8 mouse cellular contexts compared by ENCODE assay signal in the genomic region with DNA sequence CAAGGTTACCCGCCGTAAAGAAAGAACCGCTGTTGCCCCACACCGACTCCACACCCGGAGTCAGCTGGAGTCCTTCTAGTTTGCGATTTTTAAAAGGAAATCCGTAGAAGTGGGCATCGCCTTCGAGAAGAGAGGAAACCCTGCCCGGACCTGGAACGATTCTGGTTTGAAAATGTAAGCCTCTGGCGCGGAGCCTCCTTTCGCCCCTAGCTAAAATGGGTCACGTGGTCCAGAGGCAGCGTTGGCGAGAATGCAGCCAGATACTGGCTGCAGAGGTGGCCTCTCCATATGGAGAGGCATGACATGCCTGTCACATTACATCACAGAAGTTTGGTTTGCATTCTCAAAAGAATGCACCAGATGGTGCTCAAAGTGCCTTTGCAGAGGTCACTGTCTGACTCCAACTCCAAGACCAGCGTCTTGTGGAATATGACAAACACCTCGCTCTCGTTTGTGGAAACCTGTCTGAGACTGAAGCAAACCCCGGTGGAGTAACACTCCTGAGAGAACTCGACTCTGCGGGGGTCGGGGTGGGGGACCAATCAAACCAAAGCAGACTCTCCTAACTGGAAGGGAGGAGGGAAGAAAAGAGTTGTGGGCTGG.
DNase-seq lines count a peak whose midpoint lies in the region; ATAC-seq and TF ChIP-seq lines count a peak whose summit lies in the region.

No protein-coding gene starts in this region.

- peak; percentile 76 for DNase-seq in A20 (ENCODE audit: low read depth, low spot score)
- peak; percentile 85 for DNase-seq in adipocyte (ENCODE audit: low spot score)
- peak; percentile 82 for DNase-seq in embryo, embryonic 10.5 days (ENCODE audit: low spot score)
- peak; percentile 46 for DNase-seq in heart, adult 8-10 months (ENCODE audit: low spot score)
- DNase-seq in kidney, adult 11 months, result peak; percentile 46
- DNase-seq in liver, embryonic 14.5 days (ENCODE audit: low read depth in 3 of 3, low spot score in 3 of 3), result peak; percentile 53 to 59 (median 59)
- peak; percentile 61 for DNase-seq in naive thymus-derived CD4-positive, alpha-beta T cell, adult 2 months (ENCODE audit: low read depth)

- peak overlapping the region; percentile 90 for H3K4me2 ChIP-seq in liver, embryonic 14.5 days (ENCODE audit: low read depth)

- TF ChIP-seq EP300 in liver, embryonic 14.5 days (IDR thresholded peaks at IDR 0.05; ENCODE audit: low read depth), result no peak

- H3K9me3 ChIP-seq in liver, embryonic 14.5 days (ENCODE audit: control insufficient read depth, low read length), result no peaks in the 10 kb centered on the region

- 1% methylated on average over 24 of the region's 24 CpGs for WGBS in liver, embryonic 14.5 days (ENCODE audit: insufficient replicate concordance)

- H3K27ac ChIP-seq in liver, embryonic 14.5 days, result peak overlapping the region; percentile 62
- H3K27ac ChIP-seq in testis, adult 2 months (ENCODE audit: control insufficient read depth, insufficient read depth, low read depth, low read length), result no peak overlapping the region

- ATAC-seq in liver, embryonic 14.5 days (ENCODE audit: insufficient read depth), result peak; percentile 46

- H3K27me3 ChIP-seq in liver, embryonic 14.5 days (ENCODE audit: control insufficient read depth, insufficient read depth, low read length), result no peaks in the 10 kb centered on the region
- no peaks in the 10 kb centered on the region for H3K27me3 ChIP-seq in testis, adult 2 months (ENCODE audit: control insufficient read depth, insufficient read depth, low read length)

- peak; percentile 40; the same call in 1 of the 2 replicates for TF ChIP-seq CTCF in liver, embryonic 14.5 days (IDR thresholded peaks at IDR 0.05; ENCODE audit: low read depth)
- no peak for TF ChIP-seq CTCF in testis, adult 2 months (IDR thresholded peaks at IDR 0.05; ENCODE audit: control insufficient read depth, insufficient read depth, insufficient replicate concordance, low read depth, low read length)

- TF ChIP-seq POLR2A in testis, adult 2 months (IDR thresholded peaks at IDR 0.05; ENCODE audit: control insufficient read depth, low read depth, low read length), result no peak

- peaks cover 2 to 14% of the 10 kb centered on the region in 2 experiments; a peak in 2 of 4 replicates for H3K4me1 ChIP-seq in liver, embryonic 14.5 days (replicated peaks; ENCODE audit: control insufficient read depth in 2 of 2, insufficient read depth in 2 of 2, low read length in 1 of 2)
- peaks cover 4% of the 10 kb centered on the region; the same call in 1 of the 2 replicates for H3K4me1 ChIP-seq in testis, adult 2 months (ENCODE audit: control insufficient read depth, insufficient read depth, low read length)

- H3K36me3 ChIP-seq in liver, embryonic 14.5 days (replicated peaks; ENCODE audit: control insufficient read depth, insufficient read depth, low read depth), result no peaks in the 10 kb centered on the region
- no peaks in the 10 kb centered on the region for H3K36me3 ChIP-seq in testis, adult 2 months (ENCODE audit: control insufficient read depth, insufficient read depth, low read length)

- H3K4me3 ChIP-seq in liver, embryonic 14.5 days (ENCODE audit: insufficient read depth in 1 of 2, low read depth in 2 of 2, low read length in 2 of 2), result peak overlapping the region; percentile 75 to 92
- H3K4me3 ChIP-seq in testis, adult 2 months (ENCODE audit: control insufficient read depth, low read depth, low read length), result peak overlapping the region; percentile 81

- peak overlapping the region; percentile 85 for H3K9ac ChIP-seq in liver, embryonic 14.5 days (replicated peaks)
